Mouse (Mus musculus) spleen, adult 2 months (tissue): Measurements from ENCODE around the gene Zfp78.

ENCODE experiments used
- CTCF ChIP-seq: fragments of 200-500 bp; IDR thresholded peaks from 2 replicates; pipeline ENCODE4 v1.5.1; 2011; ENCODE audit warnings: mild to moderate bottlenecking, inconsistent platforms; ENCODE audit not compliant: insufficient read depth, insufficient read length, insufficient replicate concordance; ENCODE audit errors: extremely low read depth
- POLR2A ChIP-seq: fragments of 200-500 bp; IDR thresholded peaks from 2 replicates; pipeline ENCODE4 v1.6.1; 2011; ENCODE audit warnings: low read depth, low read length, inconsistent platforms

- TF ChIP-seq POLR2A (no peak), CTCF (no peak)
Measured at GRCm38 (mm10) chr7:6384011-6384410, 20.9 kb downstream of the Zfp78 start.
